Mouse (Mus musculus): ENCODE measurements around the gene Olfr1153. TPM values are rescaled to one million over a fixed set of nuclear protein-coding genes. Genes with fewer than 3 reads are reported as not detected.

Gene Olfr1153
- polyA plus RNA-seq (2015; fragmentation: Nextera tagmentation; extraction: Ambion mirVana) = not detected in 2 replicates

DNA sequence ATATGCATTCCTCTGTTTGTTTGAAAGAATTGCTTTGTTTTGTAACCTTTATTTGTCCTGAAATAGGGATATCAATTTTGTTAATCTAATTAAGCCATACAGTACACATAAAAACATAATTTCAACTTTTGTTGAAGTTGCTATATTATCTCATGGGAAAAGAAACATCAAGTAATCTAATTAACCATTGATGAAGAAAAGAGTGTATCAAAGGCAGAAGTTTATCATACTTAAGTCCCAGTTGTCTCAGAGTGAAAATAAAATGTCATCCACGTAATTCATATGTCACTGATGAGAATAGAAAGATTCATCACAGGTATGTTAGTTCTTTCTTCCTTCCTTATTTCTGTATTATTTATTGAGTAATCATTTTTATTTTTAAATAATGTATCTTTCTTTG is at the start of gene Olfr1153:
TSS of gene Olfr1153 (plus strand) at position 301 of the 400 bp plus-strand sequence.

DNA sequence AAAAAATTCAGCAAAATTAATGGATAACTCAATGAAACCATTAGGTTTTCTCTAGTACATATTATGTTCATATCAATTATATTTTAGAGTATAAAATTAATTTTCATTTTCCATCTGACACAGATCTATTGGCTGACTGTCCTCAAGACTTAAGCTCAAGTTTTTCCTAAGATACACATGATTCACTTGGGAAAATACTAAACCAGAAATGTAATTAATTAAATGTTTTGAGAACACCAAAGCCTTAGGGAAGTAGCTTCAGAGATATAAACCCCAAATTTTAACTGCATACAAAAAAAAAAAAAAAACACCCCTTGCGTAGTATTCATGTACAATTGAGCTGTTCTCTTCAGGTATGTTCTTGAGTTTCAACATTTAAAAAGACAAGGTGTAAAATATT is 39.2 kb upstream of the Olfr1153 start, which contains the start of gene Olfr1151:
TSS of gene Olfr1151 (plus strand) at position 301 of the 400 bp plus-strand sequence.

GRCm38 (mm10) chr2:87866192-87866591 is 28.6 kb upstream of the Olfr1153 start, which contains the start of gene Olfr1152:
TSS of gene Olfr1152 (plus strand) at chr2:87866492.

GRCm38 (mm10) chr2:87905066-87905465 is 10.3 kb downstream of the Olfr1153 start, which contains the start of gene Olfr1154:
TSS of gene Olfr1154 (minus strand) at chr2:87905166.

GRCm38 (mm10) chr2:87945037-87945436 is 50.3 kb downstream of the Olfr1153 start, which contains the start of gene Olfr1155:
TSS of gene Olfr1155 (minus strand) at chr2:87945137.

Other genes starting within 250 kb of the Olfr1153 start
- not detected in 2 replicates for gene Olfr1133, start 247.6 kb upstream of the Olfr1153 start, polyA plus RNA-seq (2015; fragmentation: Nextera tagmentation; extraction: Ambion mirVana)
- not detected in 2 replicates for gene Olfr1134, start 236.5 kb upstream of the Olfr1153 start, polyA plus RNA-seq (2015; fragmentation: Nextera tagmentation; extraction: Ambion mirVana)
- gene Olfr1135, start 221.3 kb upstream of the Olfr1153 start, polyA plus RNA-seq (2015; fragmentation: Nextera tagmentation; extraction: Ambion mirVana) = not detected in 2 replicates
- not detected in 2 replicates for gene Olfr1136, start 201.0 kb upstream of the Olfr1153 start, polyA plus RNA-seq (2015; fragmentation: Nextera tagmentation; extraction: Ambion mirVana)
- gene Olfr1137, start 181.8 kb upstream of the Olfr1153 start, polyA plus RNA-seq (2015; fragmentation: Nextera tagmentation; extraction: Ambion mirVana) = not detected in 2 replicates
- not detected in 2 replicates for gene Olfr1138, start 155.0 kb upstream of the Olfr1153 start, polyA plus RNA-seq (2015; fragmentation: Nextera tagmentation; extraction: Ambion mirVana)
- not detected in 2 replicates for gene Olfr1140, start 151.2 kb upstream of the Olfr1153 start, polyA plus RNA-seq (2015; fragmentation: Nextera tagmentation; extraction: Ambion mirVana)
- not detected in 2 replicates for gene Olfr1141, start 141.0 kb upstream of the Olfr1153 start, polyA plus RNA-seq (2015; fragmentation: Nextera tagmentation; extraction: Ambion mirVana)
- not detected in 2 replicates for gene Olfr152, start 115.5 kb upstream of the Olfr1153 start, polyA plus RNA-seq (2015; fragmentation: Nextera tagmentation; extraction: Ambion mirVana)
- not detected in 2 replicates for gene Olfr1143, start 94.4 kb upstream of the Olfr1153 start, polyA plus RNA-seq (2015; fragmentation: Nextera tagmentation; extraction: Ambion mirVana)
- not detected in 2 replicates for gene Olfr1145, start 85.1 kb upstream of the Olfr1153 start, polyA plus RNA-seq (2015; fragmentation: Nextera tagmentation; extraction: Ambion mirVana)
- not detected in 2 replicates for gene Olfr1148, start 64.4 kb upstream of the Olfr1153 start, polyA plus RNA-seq (2015; fragmentation: Nextera tagmentation; extraction: Ambion mirVana)
- not detected in 2 replicates for gene Olfr1150-ps1, start 51.0 kb upstream of the Olfr1153 start, polyA plus RNA-seq (2015; fragmentation: Nextera tagmentation; extraction: Ambion mirVana)
- not detected in 2 replicates for gene Olfr1151, start 39.1 kb upstream of the Olfr1153 start, polyA plus RNA-seq (2015; fragmentation: Nextera tagmentation; extraction: Ambion mirVana)
- not detected in 2 replicates for gene Olfr1152, start 28.5 kb upstream of the Olfr1153 start, polyA plus RNA-seq (2015; fragmentation: Nextera tagmentation; extraction: Ambion mirVana)
- not detected in 2 replicates for gene Olfr1154, start 10.2 kb downstream of the Olfr1153 start, polyA plus RNA-seq (2015; fragmentation: Nextera tagmentation; extraction: Ambion mirVana)
- gene Olfr1155, start 50.2 kb downstream of the Olfr1153 start, polyA plus RNA-seq (2015; fragmentation: Nextera tagmentation; extraction: Ambion mirVana) = not detected in 2 replicates
- gene Olfr1156, start 58.1 kb downstream of the Olfr1153 start, polyA plus RNA-seq (2015; fragmentation: Nextera tagmentation; extraction: Ambion mirVana) = not detected in 2 replicates
- not detected in 2 replicates for gene Olfr1157, start 73.3 kb downstream of the Olfr1153 start, polyA plus RNA-seq (2015; fragmentation: Nextera tagmentation; extraction: Ambion mirVana)
- not detected in 2 replicates for gene Olfr74, start 79.7 kb downstream of the Olfr1153 start, polyA plus RNA-seq (2015; fragmentation: Nextera tagmentation; extraction: Ambion mirVana)
- gene Olfr1158, start 95.2 kb downstream of the Olfr1153 start, polyA plus RNA-seq (2015; fragmentation: Nextera tagmentation; extraction: Ambion mirVana) = not detected in 2 replicates
- not detected in 2 replicates for gene Olfr1160, start 113.3 kb downstream of the Olfr1153 start, polyA plus RNA-seq (2015; fragmentation: Nextera tagmentation; extraction: Ambion mirVana)
- gene Olfr1161, start 127.8 kb downstream of the Olfr1153 start, polyA plus RNA-seq (2015; fragmentation: Nextera tagmentation; extraction: Ambion mirVana) = not detected in 2 replicates
- gene Olfr73, start 142.7 kb downstream of the Olfr1153 start, polyA plus RNA-seq (2015; fragmentation: Nextera tagmentation; extraction: Ambion mirVana) = not detected in 2 replicates
- gene Olfr1162, start 156.2 kb downstream of the Olfr1153 start, polyA plus RNA-seq (2015; fragmentation: Nextera tagmentation; extraction: Ambion mirVana) = not detected in 2 replicates
- gene Olfr1163, start 176.9 kb downstream of the Olfr1153 start, polyA plus RNA-seq (2015; fragmentation: Nextera tagmentation; extraction: Ambion mirVana) = not detected in 2 replicates
- not detected in 2 replicates for gene Olfr1164, start 199.0 kb downstream of the Olfr1153 start, polyA plus RNA-seq (2015; fragmentation: Nextera tagmentation; extraction: Ambion mirVana)
- not detected in 2 replicates for gene Olfr1166, start 233.3 kb downstream of the Olfr1153 start, polyA plus RNA-seq (2015; fragmentation: Nextera tagmentation; extraction: Ambion mirVana)

Measured in neural tube, postnatal 0 days (tissue).